Comparison of ENCODE assay signal across 8 mouse cellular contexts in genomic region chr16:16828757-16829615, GRCm38 (mm10). TPM values are rescaled to one million over a fixed set of nuclear protein-coding genes. Genes with fewer than 3 reads are reported as not detected.
DNase-seq lines count a peak whose midpoint lies in the region; ATAC-seq and TF ChIP-seq lines count a peak whose summit lies in the region.

Gene Spag6l (minus strand): TSS chr16:16829456.

- no peak within 1 kb of the TSS for H3K27ac ChIP-seq in embryonic facial prominence, embryonic 11.5 days (replicated peaks; ENCODE audit: low read depth, low read length)
- H3K27ac ChIP-seq in heart, embryonic 16.5 days (ENCODE audit: low read length) = no peak within 1 kb of the TSS
- no peak within 1 kb of the TSS for H3K27ac ChIP-seq in liver, embryonic 13.5 days
- H3K27ac ChIP-seq in stomach, embryonic 14.5 days (ENCODE audit: low read length) = no peak within 1 kb of the TSS

- peak within 1 kb of the TSS; percentile 79 for H3K4me2 ChIP-seq in embryonic facial prominence, embryonic 11.5 days (ENCODE audit: low read depth, low read length)
- H3K4me2 ChIP-seq in heart, embryonic 16.5 days (ENCODE audit: low read depth, low read length) = peak within 1 kb of the TSS; percentile 86
- H3K4me2 ChIP-seq in liver, embryonic 13.5 days = peak within 1 kb of the TSS; percentile 79
- peak within 1 kb of the TSS; percentile 56 for H3K4me2 ChIP-seq in myocyte (ENCODE audit: low read depth)
- H3K4me2 ChIP-seq in stomach, embryonic 14.5 days (replicated peaks; ENCODE audit: low read depth, low read length) = peak within 1 kb of the TSS; percentile 75

- no peaks in the 10 kb centered on the region for H3K36me3 ChIP-seq in embryonic facial prominence, embryonic 11.5 days (replicated peaks; ENCODE audit: control insufficient read depth, insufficient read depth, low read depth, low read length)
- no peaks in the 10 kb centered on the region for H3K36me3 ChIP-seq in heart, embryonic 16.5 days (ENCODE audit: control insufficient read depth, insufficient read depth)
- H3K36me3 ChIP-seq in liver, embryonic 13.5 days = no peaks in the 10 kb centered on the region
- H3K36me3 ChIP-seq in myocyte (ENCODE audit: control insufficient read depth, insufficient read depth) = no peaks in the 10 kb centered on the region
- H3K36me3 ChIP-seq in stomach, embryonic 14.5 days (ENCODE audit: control insufficient read depth, insufficient read depth, low read length) = no peaks in the 10 kb centered on the region

- ATAC-seq in embryonic facial prominence, embryonic 11.5 days (replicated peaks; ENCODE audit: insufficient number of reproducible peaks, low FRiP score, low TSS enrichment, low read depth) = peak; percentile 93
- peak; percentile 14; the same call in 1 of the 2 replicates for ATAC-seq in heart, embryonic 16.5 days (replicated peaks; ENCODE audit: extremely low read depth, insufficient read depth, low FRiP score)
- peak; percentile 84 for ATAC-seq in liver, embryonic 13.5 days (ENCODE audit: low read depth)
- peak; percentile 79 for ATAC-seq in stomach, embryonic 14.5 days (ENCODE audit: insufficient number of reproducible peaks, insufficient read depth, low FRiP score, low read depth)

- H3K27me3 ChIP-seq in embryonic facial prominence, embryonic 11.5 days (ENCODE audit: control insufficient read depth, insufficient read depth, low read length) = no peaks in the 10 kb centered on the region
- no peaks in the 10 kb centered on the region for H3K27me3 ChIP-seq in heart, embryonic 16.5 days (ENCODE audit: control insufficient read depth, insufficient read depth, low read length)
- H3K27me3 ChIP-seq in liver, embryonic 13.5 days = no peaks in the 10 kb centered on the region
- H3K27me3 ChIP-seq in myocyte (ENCODE audit: control insufficient read depth, insufficient read depth, insufficient read length) = no peaks in the 10 kb centered on the region
- H3K27me3 ChIP-seq in stomach, embryonic 14.5 days (ENCODE audit: control insufficient read depth, insufficient read depth, low read length) = no peaks in the 10 kb centered on the region

- H3ac ChIP-seq in myocyte (ENCODE audit: control insufficient read depth, insufficient read length) = no peak within 1 kb of the TSS

- H3K9ac ChIP-seq in embryonic facial prominence, embryonic 11.5 days (replicated peaks; ENCODE audit: low read length) = peak within 1 kb of the TSS; percentile 5; the same call in 1 of the 2 replicates
- H3K9ac ChIP-seq in heart, embryonic 16.5 days (ENCODE audit: low read length) = peak within 1 kb of the TSS; percentile 37
- H3K9ac ChIP-seq in liver, embryonic 13.5 days = peak within 1 kb of the TSS; percentile 39
- H3K9ac ChIP-seq in stomach, embryonic 14.5 days (replicated peaks; ENCODE audit: low read depth, low read length) = peak within 1 kb of the TSS; percentile 25; the same call in 1 of the 2 replicates

- intact Hi-C loops in heart, postnatal 25 days (cut with DNase I) = no loop called here

- no peaks in the 10 kb centered on the region for H3K4me1 ChIP-seq in embryonic facial prominence, embryonic 11.5 days (ENCODE audit: control insufficient read depth, insufficient read depth, low read length)
- H3K4me1 ChIP-seq in heart, embryonic 16.5 days (ENCODE audit: control insufficient read depth, insufficient read depth, low read length) = no peaks in the 10 kb centered on the region
- H3K4me1 ChIP-seq in liver, embryonic 13.5 days (replicated peaks) = peaks cover 9% of the 10 kb centered on the region
- no peaks in the 10 kb centered on the region for H3K4me1 ChIP-seq in stomach, embryonic 14.5 days (ENCODE audit: control insufficient read depth, insufficient read depth, low read length)

- 5% methylated on average over 33 of the region's 33 CpGs for WGBS in embryonic facial prominence, embryonic 11.5 days
- WGBS in heart, embryonic 16.5 days = 6% methylated on average over 33 of the region's 33 CpGs
- 3% methylated on average over 33 of the region's 33 CpGs for WGBS in liver, embryonic 13.5 days (ENCODE audit: insufficient replicate concordance)
- WGBS in stomach, embryonic 14.5 days = 7% methylated on average over 33 of the region's 33 CpGs

- no peaks in the 10 kb centered on the region for H3K9me3 ChIP-seq in embryonic facial prominence, embryonic 11.5 days (replicated peaks; ENCODE audit: control insufficient read depth, low read length)
- H3K9me3 ChIP-seq in heart, embryonic 16.5 days (replicated peaks; ENCODE audit: control insufficient read depth, low read length) = no peaks in the 10 kb centered on the region
- no peaks in the 10 kb centered on the region for H3K9me3 ChIP-seq in liver, embryonic 13.5 days (replicated peaks)
- H3K9me3 ChIP-seq in stomach, embryonic 14.5 days (ENCODE audit: control insufficient read depth, low read depth, low read length) = no peaks in the 10 kb centered on the region

- no peaks in the 10 kb centered on the region for H3K79me2 ChIP-seq in myocyte (ENCODE audit: control insufficient read depth, insufficient read depth)

- no peak for TF ChIP-seq POLR2A in myocyte (IDR thresholded peaks at IDR 0.05; ENCODE audit: insufficient read length, low read depth)

- peak within 1 kb of the TSS; percentile 36 for H3K4me3 ChIP-seq in embryonic facial prominence, embryonic 11.5 days (ENCODE audit: low read depth, low read length)
- H3K4me3 ChIP-seq in heart, embryonic 16.5 days (ENCODE audit: low read length) = peak within 1 kb of the TSS; percentile 54
- peak within 1 kb of the TSS; percentile 56 for H3K4me3 ChIP-seq in liver, embryonic 13.5 days (replicated peaks)
- H3K4me3 ChIP-seq in myocyte = no peak within 1 kb of the TSS
- peak within 1 kb of the TSS; percentile 32 for H3K4me3 ChIP-seq in stomach, embryonic 14.5 days (ENCODE audit: low read depth, low read length)

- DNase-seq in heart, adult 11 months = peak; percentile 89
- no peak for DNase-seq in heart, postnatal 25 days (ENCODE audit: low spot score)
- peak; percentile 79 for DNase-seq in embryonic facial prominence, embryonic 11.5 days (ENCODE audit: low spot score)
- DNase-seq in kidney, postnatal 25 days = peak; percentile 57 to 72
- peak; percentile 56 for DNase-seq in liver, embryonic 13.5 days

TF ChIP-seq in myocyte, 11 proteins besides CTCF, POLR2A, EP300 and RAD21:
- TF ChIP-seq E2F4 (IDR thresholded peaks at IDR 0.05; ENCODE audit: insufficient read depth) (no peak), CEBPB (IDR thresholded peaks at IDR 0.05; ENCODE audit: insufficient read depth, poor library complexity, severe bottlenecking) (no peak), POLR2AphosphoS2 (IDR thresholded peaks at IDR 0.05; ENCODE audit: insufficient read length, low read depth) (no peak), TCF12 (IDR thresholded peaks at IDR 0.05; ENCODE audit: insufficient read depth, poor library complexity, severe bottlenecking) (no peak), REST (IDR thresholded peaks at IDR 0.05; ENCODE audit: insufficient read depth, insufficient read length) (no peak), MAX (IDR thresholded peaks at IDR 0.05; ENCODE audit: low read depth) (no peak), TCF3 (IDR thresholded peaks at IDR 0.05; ENCODE audit: insufficient read length, low read depth) (no peak), SRF (IDR thresholded peaks at IDR 0.05; ENCODE audit: control insufficient read depth, insufficient read length, low read depth) (no peak), MYOD1 (IDR thresholded peaks at IDR 0.05; ENCODE audit: control insufficient read depth in 1 of 3, insufficient read length in 2 of 3, low read depth in 2 of 3) (no peak), MYOG (IDR thresholded peaks at IDR 0.05; ENCODE audit: control insufficient read depth in 1 of 3, insufficient read depth in 1 of 3, insufficient read length in 2 of 3, low read depth in 2 of 3) (no peak)

RNA-seq across cellular contexts. Expression of gene Spag6l, which starts in this region (rescaled TPM):
- not detected for total RNA-seq in heart, postnatal 25 days (2021)
- polyA plus RNA-seq in embryonic facial prominence, embryonic 11.5 days (2014; fragmentation: Nextera tagmentation; extraction: Ambion mirVana) = 0.17 and 0.54 TPM in 2 replicates
- polyA plus RNA-seq in heart, embryonic 16.5 days (2015; fragmentation: Nextera tagmentation; extraction: Ambion mirVana) = 0.56 and 1.6 TPM in 2 replicates
- 0.28 TPM in 1 of 2 replicates, not detected in the other for polyA plus RNA-seq in liver, embryonic 13.5 days (2015; fragmentation: Nextera tagmentation; extraction: Ambion mirVana)
- polyA plus RNA-seq in myocyte (2012; fragmentation: generic; extraction: Trizol) = not detected
- 0.17 and 0.39 TPM in 2 replicates for polyA plus RNA-seq in stomach, embryonic 14.5 days (2014; fragmentation: Nextera tagmentation; extraction: Ambion mirVana)

Comparison
In these comparisons a context has a peak if more than half of its experiments do, and no peak if none do; other contexts are left out.
1. Peak in DNase-seq, ATAC-seq, H3K4me3 ChIP-seq, H3K9ac ChIP-seq and H3K4me2 ChIP-seq in embryonic facial prominence, embryonic 11.5 days; RNA of the gene not detected or under 1 TPM.
2. Peak in DNase-seq, ATAC-seq, H3K4me3 ChIP-seq, H3K9ac ChIP-seq and H3K4me2 ChIP-seq in liver, embryonic 13.5 days; RNA of the gene not detected or under 1 TPM.
3. Peak in ATAC-seq, H3K4me3 ChIP-seq, H3K9ac ChIP-seq and H3K4me2 ChIP-seq in stomach, embryonic 14.5 days; RNA of the gene not detected or under 1 TPM.
4. ATAC-seq: peak in every context shown above with its lines; median percentile 93 in embryonic facial prominence, embryonic 11.5 days; 84 in liver, embryonic 13.5 days; 79 in stomach, embryonic 14.5 days; 14 in heart, embryonic 16.5 days.